Mouse (Mus musculus) macrophage (primary cell): ENCODE results near the gene Gm14548. TPM values are rescaled to one million over a fixed set of nuclear protein-coding genes. Genes with fewer than 3 reads are reported as not detected.
"Not testable (repeated sequence)": the region's sequence is repeated elsewhere in the genome, so short reads cannot be mapped to it uniquely, and the experiment has no call there.

ENCODE experiments used
- H3K27ac ChIP-seq: fragments of 350-480 bp; formaldehyde crosslinking; 2 replicates; pipeline ENCODE4 v1.9.0; 2021
- H3K36me3 ChIP-seq: fragments of 350-480 bp; formaldehyde crosslinking; 2 replicates; pipeline ENCODE4 v1.9.0; 2021; ENCODE audit errors: inconsistent target
- H3K4me3 ChIP-seq: fragments of 350-480 bp; formaldehyde crosslinking; 2 replicates; pipeline ENCODE4 v1.9.0; 2021; ENCODE audit errors: inconsistent target
- H3K79me2 ChIP-seq: fragments of 350-480 bp; formaldehyde crosslinking; 2 replicates; pipeline ENCODE4 v1.9.0; 2021; ENCODE audit errors: inconsistent target
- WGBS: methylation state at CpG from one replicate; pipeline ENCODE4 v1.1.7; 2026; ENCODE audit warnings: inconsistent platforms; ENCODE audit not compliant: missing documents; 5-methylcytosine and 5-hydroxymethylcytosine counted together
- polyA plus RNA-seq: library from polyadenylated mRNA; stranded (reverse); fragments of 250-400 nt; gene quantifications from 3 replicates; pipeline ENCODE4 v1.2.4, GENCODE M21; 2018; ENCODE audit warnings: inconsistent platforms
- total RNA-seq, 78 experiments: library from RNA; depleted of rRNA; stranded (reverse); fragments of 250-400 nt; gene quantifications; 1 replicate in 9 of 78; 2 replicates in 24 of 78; 3 replicates in 43 of 78; 4 replicates in 2 of 78; pipeline ENCODE4 v1.2.4; 2018; ENCODE audit warnings: inconsistent platforms in 56 of 78

Gene Gm14548
- 10 to 100 TPM; 22.2 to 72.8 (median 35.1) TPM for total RNA-seq (2018; cell fraction: chromatin; rRNA removed)
- total RNA-seq (2018; cell fraction: cytosol; rRNA removed) = 10 to 100 TPM; 12.7 to 38.3 (median 30.8) TPM
- 10 to 100 TPM; 23.3 to 71.0 (median 39.6) TPM for total RNA-seq (2018; cell fraction: nucleus; rRNA removed)
- polyA plus RNA-seq = 17.6 to 45.6 TPM (median 29.9 TPM) in 3 replicates

DNA sequence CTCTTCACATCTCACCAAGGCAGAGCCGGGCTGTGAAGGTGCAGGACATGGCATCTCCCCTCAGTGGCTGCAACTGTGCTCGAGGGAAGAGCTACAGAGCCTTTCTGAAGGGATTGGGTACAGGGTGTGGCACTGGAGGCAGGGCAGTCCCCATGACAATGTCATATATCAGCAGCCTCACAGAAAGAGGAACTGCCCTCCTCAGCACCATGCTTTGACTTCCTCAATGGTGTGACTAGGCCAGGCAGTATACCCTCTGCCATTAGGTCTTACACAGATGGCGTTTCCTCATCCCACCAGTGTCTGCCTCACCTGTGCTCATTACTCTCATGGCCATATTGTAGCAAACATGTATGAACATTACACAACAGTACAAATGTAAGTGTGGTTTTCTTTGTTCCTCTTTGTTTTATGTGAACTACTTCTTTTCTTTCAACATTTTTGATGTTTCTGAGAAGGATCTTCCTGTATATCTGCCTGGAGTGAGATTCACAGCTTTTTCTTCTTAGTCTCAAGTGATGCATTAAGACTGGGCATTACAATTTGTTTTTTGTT, at the start of gene Gm14548:
Gene Gm14548, minus strand, starts transcription at position 85 of the 555 bp plus-strand sequence.
- H3K36me3 ChIP-seq, H3K4me3 ChIP-seq, H3K79me2 ChIP-seq: not testable (repeated sequence)
- 0% methylated on average over 3 of the region's 3 CpGs for WGBS
- peak within 1 kb of the TSS; percentile 4; the same call in 1 of the 2 replicates for H3K27ac ChIP-seq

DNA sequence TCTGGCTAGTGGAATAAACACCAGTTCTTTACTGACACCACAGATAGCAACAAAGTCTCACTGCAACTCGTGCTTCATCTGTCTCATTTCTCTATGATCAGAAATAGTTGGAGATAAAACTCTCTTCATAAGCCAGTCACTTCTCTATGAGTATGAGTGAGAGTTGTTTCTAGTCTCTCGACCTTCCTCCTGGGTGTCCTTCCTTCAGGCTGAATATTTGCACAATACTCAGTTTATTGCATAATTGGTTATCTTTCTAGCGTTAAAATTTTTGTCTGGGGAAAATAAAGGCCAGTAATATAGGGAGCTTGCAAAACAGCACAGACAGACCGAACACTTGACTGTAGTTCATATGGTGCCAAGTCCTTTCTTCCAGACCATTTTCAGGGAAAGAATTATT, 48.2 kb upstream of the Gm14548 start:
- 11% methylated on average over 4 of the region's 4 CpGs for WGBS
- Histone ChIP-seq H3K79me2 (no peaks in the 10 kb centered on the region), H3K36me3 (no peaks in the 10 kb centered on the region), H3K27ac (no peak overlapping the region), H3K4me3 (no peak overlapping the region)

GRCm38 (mm10) chr7:3940915-3941314, 43.0 kb upstream of the Gm14548 start:
- WGBS = 6% methylated on average over 3 of the region's 3 CpGs
- H3K27ac ChIP-seq = peak overlapping the region; percentile 24; the same call in 1 of the 2 replicates
- no peaks in the 10 kb centered on the region for H3K79me2 ChIP-seq
- no peaks in the 10 kb centered on the region for H3K36me3 ChIP-seq
- H3K4me3 ChIP-seq = no peak overlapping the region

GRCm38 (mm10) chr7:3939866-3940525, 42.1 kb upstream of the Gm14548 start:
- 90% methylated on average over 1 of the region's 1 CpGs for WGBS
- no peak overlapping the region for H3K4me3 ChIP-seq

DNA sequence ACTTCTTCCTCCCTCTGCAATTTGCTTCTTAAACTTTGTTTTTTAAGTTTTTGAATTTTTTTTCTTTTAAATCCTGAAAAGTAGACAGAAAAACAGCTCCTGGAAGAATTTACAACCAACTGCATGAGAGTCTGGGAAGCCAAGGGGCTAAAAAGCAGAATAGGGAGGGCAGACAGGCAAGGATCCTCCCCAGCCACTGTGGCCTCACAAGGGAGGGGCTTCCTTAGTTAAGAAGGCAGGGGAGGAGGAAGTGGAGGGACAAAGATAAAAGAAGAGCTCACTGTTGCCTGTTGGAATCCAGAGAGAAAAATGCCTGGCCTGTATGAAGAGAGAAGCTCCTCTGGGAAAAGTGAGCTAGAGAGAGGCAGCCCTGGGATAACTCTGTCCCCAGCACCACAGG, 37.6 kb upstream of the Gm14548 start:
- H3K4me3 ChIP-seq, H3K79me2 ChIP-seq, H3K27ac ChIP-seq, H3K36me3 ChIP-seq: not testable (repeated sequence)

More at GRCm38 (mm10) chr7:3939866-3940525, 42.1 kb upstream of the Gm14548 start:
- H3K36me3 ChIP-seq = no peaks in the 10 kb centered on the region
- no peak overlapping the region for H3K27ac ChIP-seq
- H3K79me2 ChIP-seq = no peaks in the 10 kb centered on the region

DNA sequence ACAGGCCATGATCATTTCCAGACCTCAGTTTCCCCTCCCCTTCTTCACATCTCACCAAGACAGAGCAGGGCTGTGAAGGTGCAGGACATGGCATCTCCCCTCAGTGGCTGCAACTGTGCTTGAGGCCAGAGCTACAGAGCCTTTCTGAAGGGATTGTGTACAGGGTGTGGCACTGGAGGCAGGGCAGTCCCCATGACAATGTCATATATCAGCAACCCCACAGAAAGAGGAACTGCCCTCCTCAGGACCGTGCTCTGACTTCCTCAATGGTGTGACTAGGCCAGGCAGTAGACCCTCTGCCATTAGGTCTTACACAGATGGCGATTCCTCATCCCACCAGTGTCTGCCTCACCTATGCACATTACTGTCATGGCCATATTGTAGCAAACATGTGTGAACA, 17.5 kb upstream of the Gm14548 start, which contains the start of gene Lilra6:
Gene Lilra6, minus strand, starts transcription at position 117 of the 400 bp plus-strand sequence.
- peak within 1 kb of the TSS; percentile 25; the same call in 1 of the 2 replicates for H3K27ac ChIP-seq
- not testable (repeated sequence) for H3K36me3 ChIP-seq, H3K4me3 ChIP-seq, H3K79me2 ChIP-seq
- 3% methylated on average over 2 of the region's 2 CpGs for WGBS

DNA sequence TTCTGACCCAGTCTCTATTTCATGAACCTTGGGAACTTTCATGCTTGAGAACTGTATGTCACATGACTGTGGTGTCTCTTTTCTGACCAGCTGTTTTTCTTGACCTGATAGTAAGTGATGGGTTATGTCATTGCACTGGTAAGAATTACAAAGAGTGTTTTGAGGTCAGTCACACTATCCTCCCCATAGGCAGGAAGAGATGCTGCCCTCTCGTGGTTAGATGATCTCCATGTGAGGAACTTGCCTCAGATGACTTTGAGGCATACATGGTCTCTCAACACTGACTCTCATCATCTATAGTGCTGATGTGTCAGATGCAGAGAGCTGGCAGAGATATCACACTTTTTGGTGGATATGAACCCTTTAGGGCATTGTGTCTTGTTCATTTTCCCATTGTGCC, 5.8 kb upstream of the Gm14548 start:
- Histone ChIP-seq H3K36me3 (no peaks in the 10 kb centered on the region), H3K79me2 (no peaks in the 10 kb centered on the region), H3K4me3 (no peak overlapping the region), H3K27ac (no peak overlapping the region)
- WGBS = 10% methylated on average over 1 of the region's 1 CpGs

DNA sequence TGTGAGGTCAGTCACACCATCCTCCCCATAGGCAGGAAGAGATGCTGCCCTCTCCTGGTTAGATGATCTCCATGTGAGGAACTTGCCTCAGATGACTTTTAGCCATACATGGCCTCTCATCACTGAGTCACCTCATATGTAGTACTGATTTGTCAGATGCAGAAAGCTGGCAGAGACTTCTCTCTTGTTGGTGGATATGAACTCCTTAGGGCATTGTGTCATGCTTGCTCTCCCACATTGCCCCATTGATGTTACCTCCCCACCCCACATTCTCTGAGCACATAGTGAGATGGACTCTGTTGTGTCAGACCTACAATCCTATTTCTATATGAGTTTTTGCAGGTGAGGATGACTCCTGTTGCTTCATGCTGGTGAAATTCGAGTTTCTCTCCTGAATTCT, 22.9 kb downstream of the Gm14548 start:
- H3K36me3 ChIP-seq, H3K4me3 ChIP-seq, H3K27ac ChIP-seq, H3K79me2 ChIP-seq: not testable (repeated sequence)
- WGBS = no CpG with 5 or more reads among the region's 1 CpGs

- no CpG with 5 or more reads among the region's 2 CpGs for WGBS
- H3K36me3 ChIP-seq, H3K79me2 ChIP-seq: not testable (repeated sequence)
- H3K4me3 ChIP-seq = peak within 1 kb of the TSS; percentile 16; the same call in 1 of the 2 replicates
- peak within 1 kb of the TSS; percentile 50 for H3K27ac ChIP-seq
Observed at GRCm38 (mm10) chr7:3844951-3845350, 53.0 kb downstream of the Gm14548 start, which contains the start of gene Pira2. Pira2 (minus strand) TSS chr7:3845051.

GRCm38 (mm10) chr7:3837854-3838253, 60.1 kb downstream of the Gm14548 start:
- H3K79me2 ChIP-seq, H3K4me3 ChIP-seq, H3K36me3 ChIP-seq, H3K27ac ChIP-seq: not testable (repeated sequence)
- WGBS = no CpG with 5 or more reads among the region's 1 CpGs

Other genes with a start within 250 kb of the Gm14548 start
- 13.7 to 21.9 TPM (median 15.4 TPM) in 3 replicates for gene Leng1, start 232.3 kb downstream of the Gm14548 start, polyA plus RNA-seq
- 0.28 to 2.0 TPM (median 0.70 TPM) in 3 replicates for gene Tmc4, start 220.6 kb downstream of the Gm14548 start, polyA plus RNA-seq
- 16.8 to 42.4 TPM (median 42.3 TPM) in 3 replicates for gene Tsen34, start 205.3 kb downstream of the Gm14548 start, polyA plus RNA-seq
- 31.1 to 42.2 TPM (median 40.9 TPM) in 3 replicates for gene Mboat7, start 204.6 kb downstream of the Gm14548 start, polyA plus RNA-seq
- 597 to 1,790 TPM (median 1,385 TPM) in 3 replicates for gene Rps9, start 194.1 kb downstream of the Gm14548 start, polyA plus RNA-seq
- gene Pirb, start 177.7 kb downstream of the Gm14548 start, polyA plus RNA-seq = 163 to 667 TPM (median 409 TPM) in 3 replicates
- gene Gm15448, start 72.4 kb downstream of the Gm14548 start, polyA plus RNA-seq = 3.2 to 7.5 TPM (median 4.7 TPM) in 3 replicates
- 108 to 233 TPM (median 186 TPM) in 3 replicates for gene Pira2, start 53.1 kb downstream of the Gm14548 start, polyA plus RNA-seq
- 2.9 to 7.2 TPM (median 4.7 TPM) in 3 replicates for gene Lilra6, start 17.4 kb upstream of the Gm14548 start, polyA plus RNA-seq
- 82.7 to 150 TPM (median 135 TPM) in 3 replicates for gene Lair1, start 165.1 kb upstream of the Gm14548 start, polyA plus RNA-seq
- gene Ttyh1, start 221.3 kb upstream of the Gm14548 start, polyA plus RNA-seq = 0.06 to 0.16 TPM in 2 of 3 replicates, not detected in the other
- gene Leng8, start 238.9 kb upstream of the Gm14548 start, polyA plus RNA-seq = 21.9 to 53.8 TPM (median 23.8 TPM) in 3 replicates